Mouse (Mus musculus) heart, adult 8-10 months (tissue): ENCODE data around the gene Hsd11b2. TPM values are rescaled to one million over a fixed set of nuclear protein-coding genes. Genes with fewer than 3 reads are reported as not detected.

Experiments
- DNase-seq: peaks from one replicate; pipeline ENCODE4 v3.0.0; 2022; ENCODE audit warnings: low spot score
- total RNA-seq, 4 experiments: library from RNA; stranded (reverse); gene quantifications; 2 replicates each; pipeline ENCODE4 v1.2.4; 2022

The Hsd11b2 gene
- total RNA-seq, 4 experiments from 2014 or later: 0.22 TPM; not detected in 3

DNA sequence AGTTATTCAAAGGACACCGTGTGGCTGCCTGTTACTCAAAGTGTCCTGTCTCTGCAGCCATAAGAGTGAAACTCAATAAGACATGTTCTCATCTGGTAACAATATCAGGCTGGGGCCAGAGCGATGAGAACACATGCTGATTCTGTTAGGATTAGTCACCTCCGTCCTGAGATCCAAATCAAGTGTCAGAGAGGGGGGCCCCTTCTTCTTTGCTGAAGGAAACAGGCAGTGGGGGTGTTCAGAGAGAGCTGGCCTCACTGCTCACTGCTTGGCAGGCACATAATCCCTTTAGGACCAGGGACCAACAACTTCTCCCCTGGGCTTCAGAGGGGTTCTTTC lies 34.6 kb upstream of the Hsd11b2 start:
- no peak for DNase-seq

DNA sequence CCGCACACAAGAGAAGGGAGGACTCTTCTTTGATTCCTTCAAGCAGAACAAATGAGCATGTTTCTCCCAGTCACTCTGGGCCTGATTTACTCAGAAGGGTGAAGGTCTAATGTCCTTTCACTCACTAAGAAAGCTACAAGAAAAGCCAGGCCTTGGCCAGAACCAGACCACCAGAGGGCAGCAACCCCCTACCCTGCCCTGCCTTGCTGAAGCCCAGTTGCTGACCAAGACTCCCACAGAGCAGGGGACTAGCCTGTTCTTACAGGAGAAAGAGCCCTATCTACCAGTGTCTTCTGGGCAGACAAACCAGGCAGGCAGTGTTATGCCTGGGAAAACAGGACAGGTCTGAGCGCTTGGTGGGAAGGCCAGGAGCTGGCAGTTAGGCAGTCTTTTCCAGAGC lies 34.2 kb upstream of the Hsd11b2 start:
- no peak for DNase-seq

DNA sequence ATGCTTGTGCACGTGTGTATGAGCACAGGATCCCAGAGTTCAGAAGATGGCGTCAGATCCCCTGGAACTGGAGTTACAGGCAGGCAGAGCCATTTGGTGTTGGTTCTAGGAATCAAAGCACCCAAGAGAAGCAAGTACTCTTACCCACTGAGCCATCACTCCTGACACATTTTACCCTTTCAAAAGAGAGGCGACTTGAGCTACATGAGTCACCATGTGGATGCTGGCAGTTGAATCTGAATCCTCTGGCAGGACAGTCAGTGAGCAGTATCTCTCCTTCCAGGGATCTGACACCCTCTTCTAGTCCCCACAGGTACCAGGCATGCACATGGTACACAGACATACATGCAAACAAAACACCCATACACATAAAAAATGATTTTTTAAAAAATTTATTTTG lies 30.5 kb upstream of the Hsd11b2 start:
- DNase-seq: no peak

GRCm38 (mm10) chr8:105489281-105489680 lies 29.3 kb upstream of the Hsd11b2 start:
- DNase-seq: no peak

DNA sequence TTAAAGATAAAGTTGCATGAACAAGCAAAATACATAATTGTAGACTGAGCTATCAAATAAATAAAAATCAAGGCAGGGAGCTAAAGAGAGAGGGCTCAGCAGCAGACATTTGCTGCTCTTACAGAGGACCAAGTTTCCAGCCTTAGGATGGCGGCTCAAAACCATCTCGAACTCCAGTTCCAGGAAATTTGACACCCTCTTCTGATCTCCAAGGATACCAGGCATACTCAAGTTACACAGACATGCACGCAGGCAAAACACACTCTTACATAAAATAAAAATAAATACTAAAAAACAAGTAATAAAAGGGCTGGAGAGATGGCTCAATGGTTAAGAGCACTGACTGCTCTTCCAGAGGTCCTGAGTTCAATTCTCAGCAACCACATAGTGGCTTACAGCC lies 25.1 kb upstream of the Hsd11b2 start:
- no peak for DNase-seq

DNA sequence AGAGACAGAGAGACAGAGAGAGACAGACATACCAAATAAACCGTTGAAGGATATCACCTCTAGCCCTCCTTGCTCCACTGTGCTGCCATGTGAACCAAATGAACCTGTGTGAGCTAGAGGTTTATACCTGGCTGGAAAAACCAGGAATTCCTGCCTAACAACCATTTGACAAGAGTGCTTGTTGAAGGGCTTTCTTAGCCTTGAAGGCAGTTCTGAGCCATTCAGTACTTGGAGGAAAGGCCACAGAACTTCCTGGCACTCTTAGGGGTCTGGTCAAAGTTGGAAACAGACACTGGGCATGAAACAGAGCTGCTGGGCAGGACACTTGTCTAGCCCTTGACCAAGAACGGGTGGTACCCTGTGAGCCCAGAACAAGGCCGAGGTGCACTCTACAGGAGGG lies 24.0 kb upstream of the Hsd11b2 start:
- DNase-seq: no peak

DNA sequence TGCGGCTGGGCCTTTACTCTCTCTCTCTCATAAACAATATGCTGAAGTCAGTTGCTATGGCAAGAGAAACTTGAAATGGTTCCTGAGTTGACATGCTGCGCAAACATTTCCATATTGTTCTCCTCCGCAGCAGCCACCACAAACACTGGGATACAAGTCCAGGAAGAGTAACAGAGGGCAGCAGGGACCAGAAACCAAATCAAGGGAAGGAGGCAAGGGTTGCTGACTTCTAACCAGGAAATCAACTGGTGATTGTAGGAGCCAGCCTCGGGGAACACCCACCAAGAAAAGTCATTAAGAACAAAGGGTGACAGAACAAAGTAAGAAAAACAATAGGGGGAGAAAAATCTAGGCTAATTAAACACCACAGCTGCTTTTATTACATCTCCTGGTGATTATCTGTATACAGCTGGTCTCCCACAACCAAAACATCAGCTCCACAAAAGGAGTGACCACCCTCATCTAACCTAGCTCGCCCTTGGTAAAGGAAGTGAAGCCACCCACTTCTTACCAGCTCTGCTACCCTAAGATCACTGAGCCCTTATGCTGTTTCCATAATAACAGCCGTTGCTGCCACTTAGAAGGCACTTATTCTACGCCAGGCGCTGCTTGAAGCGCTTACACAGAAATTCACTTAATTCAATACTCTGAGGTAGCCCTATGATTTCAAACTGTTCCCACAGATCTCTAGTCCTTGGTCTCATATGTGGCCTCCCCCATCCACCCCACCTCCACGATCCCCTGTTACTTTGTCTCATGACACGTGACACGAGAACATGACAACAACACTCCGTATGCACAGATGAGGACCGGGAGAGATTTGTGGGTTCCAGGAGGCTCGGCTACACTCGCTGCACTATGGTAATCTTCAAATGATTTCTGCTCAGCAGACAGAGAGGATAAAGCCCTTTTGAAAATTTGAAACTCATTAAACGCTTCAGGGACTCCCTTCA lies 22.9 kb upstream of the Hsd11b2 start:
- DNase-seq: no peak

- DNase-seq: peak; percentile 89
These were observed 21.9 kb upstream of the Hsd11b2 start, which contains the start of gene Zdhhc1 for GRCm38 (mm10) chr8:105496439-105497180. Zdhhc1 (minus strand) TSS chr8:105496902.

GRCm38 (mm10) chr8:105499787-105500186 lies 18.8 kb upstream of the Hsd11b2 start:
- DNase-seq: no peak

DNA sequence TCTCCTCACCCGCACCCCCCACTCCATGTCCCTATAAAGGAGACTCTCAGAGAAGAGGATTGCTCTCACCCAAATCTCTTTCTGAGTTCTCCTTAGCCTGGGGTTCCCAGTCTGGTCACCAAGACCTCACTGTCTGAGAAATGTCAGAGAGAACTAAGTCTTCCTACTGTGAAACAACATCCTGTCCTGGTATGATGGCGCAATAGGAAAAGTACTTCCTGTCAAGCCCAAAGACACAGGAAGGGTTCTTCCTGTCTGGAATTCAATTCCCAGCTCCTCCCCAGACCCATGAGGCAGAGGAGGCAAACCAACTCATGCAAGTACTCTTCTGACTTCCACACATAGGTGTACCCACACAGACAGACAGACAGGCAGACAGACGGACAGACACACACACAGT lies 13.9 kb upstream of the Hsd11b2 start:
- DNase-seq: peak; percentile 61

DNA sequence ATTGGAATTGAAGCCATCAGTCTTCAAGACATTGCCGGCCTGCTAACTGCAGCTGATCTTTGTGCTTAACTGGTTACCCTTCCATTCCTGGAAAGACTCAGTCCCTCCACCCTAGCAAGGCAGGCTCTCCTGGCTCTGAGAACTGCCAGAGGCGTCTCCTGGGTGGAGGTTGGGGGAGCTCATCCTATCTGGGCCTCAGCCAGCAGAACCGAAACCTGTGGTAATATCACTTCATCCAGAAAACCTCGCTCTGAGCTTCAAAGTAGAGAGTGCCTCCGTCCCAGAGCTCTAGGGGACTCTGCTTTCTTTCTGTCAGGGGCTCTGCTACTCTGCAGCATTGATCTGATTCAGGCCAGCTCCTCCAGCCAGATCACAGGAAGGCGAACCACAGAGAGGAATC lies 11.6 kb upstream of the Hsd11b2 start:
- DNase-seq: no peak

DNA sequence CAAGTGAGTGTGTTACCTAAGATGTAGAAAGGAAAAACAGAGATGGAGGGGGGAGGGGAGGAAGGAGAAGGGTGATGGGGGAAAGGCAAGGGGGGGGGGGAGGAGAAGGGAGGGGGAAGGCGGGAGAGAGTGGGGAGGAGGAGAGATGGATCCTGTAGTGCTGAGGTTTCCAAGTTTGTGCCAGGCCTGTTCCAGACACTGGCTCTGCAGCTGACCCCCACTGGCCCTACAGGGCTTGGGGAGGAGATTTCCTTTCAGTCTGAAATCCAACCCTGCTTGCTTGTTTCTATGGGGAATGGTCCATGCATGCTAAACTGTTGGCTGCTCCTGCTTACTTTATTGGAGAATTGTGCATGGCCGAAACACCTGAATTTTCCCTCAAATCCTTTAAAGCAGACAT lies 9.8 kb upstream of the Hsd11b2 start:
- DNase-seq: no peak

GRCm38 (mm10) chr8:105509997-105510735 lies 8.4 kb upstream of the Hsd11b2 start:
- no peak for DNase-seq

GRCm38 (mm10) chr8:105514194-105514593 lies 4.4 kb upstream of the Hsd11b2 start:
- DNase-seq: no peak

- DNase-seq: no peak
These were observed 3.9 kb upstream of the Hsd11b2 start for GRCm38 (mm10) chr8:105514656-105515055.

- peak; percentile 81 for DNase-seq
These were observed 2.4 kb upstream of the Hsd11b2 start for GRCm38 (mm10) chr8:105516018-105516645.

DNA sequence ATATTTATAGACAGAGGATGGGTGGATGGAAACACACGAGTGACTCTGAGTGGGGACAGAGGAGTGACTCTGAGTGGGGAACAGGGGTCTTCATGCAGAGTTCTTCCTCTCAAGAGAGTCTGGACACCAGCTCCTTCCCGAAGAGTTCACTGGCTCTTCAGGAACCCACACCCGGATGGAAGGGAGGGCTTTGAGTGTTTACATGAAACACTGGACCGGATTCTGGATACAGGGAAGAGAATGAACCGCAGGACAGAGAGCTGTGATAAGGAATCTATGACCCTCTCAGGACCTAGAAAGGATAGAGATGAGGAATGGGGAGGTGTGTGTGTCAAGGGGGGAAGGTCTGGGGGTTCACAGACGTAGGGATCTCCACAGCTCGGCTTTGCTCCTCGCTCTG lies 1.2 kb upstream of the Hsd11b2 start:
- no peak for DNase-seq

- DNase-seq: no peak
These were observed 1.0 kb downstream of the Hsd11b2 start for GRCm38 (mm10) chr8:105519591-105519990.

GRCm38 (mm10) chr8:105520521-105520920 lies 2.0 kb downstream of the Hsd11b2 start:
- DNase-seq: no peak

DNA sequence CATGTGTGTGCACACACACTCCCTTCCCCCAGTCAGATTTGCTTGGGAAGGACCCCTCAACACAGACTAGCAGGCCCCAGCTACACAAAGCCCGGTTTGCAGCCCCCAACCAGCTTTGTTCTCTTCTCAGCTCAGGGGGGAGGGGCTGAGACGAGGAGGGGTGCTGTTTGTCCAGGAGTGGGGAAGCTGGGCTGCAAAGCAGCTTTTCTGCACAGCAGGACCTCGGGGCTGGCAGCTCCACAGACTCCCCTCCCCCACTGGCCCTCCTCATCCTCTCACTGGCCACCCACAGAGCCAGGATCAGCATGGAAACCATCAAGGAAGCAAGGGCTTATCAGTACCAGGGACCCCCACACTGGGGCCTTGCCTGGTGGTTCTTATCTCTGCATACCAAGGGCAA lies 2.5 kb downstream of the Hsd11b2 start:
- DNase-seq: no peak

- DNase-seq: no peak
These were observed 3.6 kb downstream of the Hsd11b2 start for GRCm38 (mm10) chr8:105521995-105522769.
